Mouse (Mus musculus): ENCODE measurements around the gene Clptm1. TPM values are rescaled to one million over a fixed set of nuclear protein-coding genes. Genes with fewer than 3 reads are reported as not detected.

The Clptm1 gene
- polyA plus RNA-seq, 1 experiment from 2014 or later, result 95.0 TPM

GRCm38 (mm10) chr7:19641223-19641622 lies 23.6 kb downstream of the Clptm1 start:
- no peak overlapping the region for H3K4me3 ChIP-seq
- H3K27ac ChIP-seq, result no peak overlapping the region
- peaks cover 94% of the 10 kb centered on the region for H3K36me3 ChIP-seq
- no peak overlapping the region for H3K9ac ChIP-seq
- ATAC-seq (ENCODE audit: insufficient number of reproducible peaks, insufficient read depth, low FRiP score, low TSS enrichment), result no peak
- no peaks in the 10 kb centered on the region for H3K4me1 ChIP-seq
- no peaks in the 10 kb centered on the region for H3K27me3 ChIP-seq
- H3K4me2 ChIP-seq (replicated peaks), result no peak overlapping the region
- no peaks in the 10 kb centered on the region for H3K9me3 ChIP-seq
- 93% methylated on average over 4 of the region's 4 CpGs for WGBS

GRCm38 (mm10) chr7:19635074-19635827 lies 29.6 kb downstream of the Clptm1 start:
- no peak overlapping the region for H3K4me2 ChIP-seq (replicated peaks)
- H3K27ac ChIP-seq, result no peak overlapping the region
- 88% methylated on average over 11 of the region's 11 CpGs for WGBS
- ATAC-seq (ENCODE audit: insufficient number of reproducible peaks, insufficient read depth, low FRiP score, low TSS enrichment), result no peak
- H3K4me1 ChIP-seq, result no peaks in the 10 kb centered on the region
- no peaks in the 10 kb centered on the region for H3K27me3 ChIP-seq
- H3K36me3 ChIP-seq, result peaks cover 81% of the 10 kb centered on the region
- no peak overlapping the region for H3K4me3 ChIP-seq
- H3K9me3 ChIP-seq, result no peaks in the 10 kb centered on the region
- H3K9ac ChIP-seq, result no peak overlapping the region

GRCm38 (mm10) chr7:19634591-19634990 lies 30.2 kb downstream of the Clptm1 start:
- Histone ChIP-seq H3K36me3 (peaks cover 74% of the 10 kb centered on the region), H3K4me2 (replicated peaks) (no peak overlapping the region), H3K4me1 (no peaks in the 10 kb centered on the region), H3K9me3 (no peaks in the 10 kb centered on the region), H3K9ac (no peak overlapping the region), H3K27me3 (no peaks in the 10 kb centered on the region), H3K4me3 (no peak overlapping the region), H3K27ac (no peak overlapping the region)
- ATAC-seq (ENCODE audit: insufficient number of reproducible peaks, insufficient read depth, low FRiP score, low TSS enrichment), result no peak
- WGBS, result 100% methylated on average over 2 of the region's 2 CpGs

GRCm38 (mm10) chr7:19633855-19634254 lies 31.0 kb downstream of the Clptm1 start:
- Histone ChIP-seq H3K9ac (no peak overlapping the region), H3K27ac (no peak overlapping the region), H3K4me1 (no peaks in the 10 kb centered on the region), H3K36me3 (peaks cover 68% of the 10 kb centered on the region), H3K4me3 (no peak overlapping the region), H3K27me3 (no peaks in the 10 kb centered on the region), H3K9me3 (no peaks in the 10 kb centered on the region), H3K4me2 (replicated peaks) (no peak overlapping the region)
- no peak for ATAC-seq (ENCODE audit: insufficient number of reproducible peaks, insufficient read depth, low FRiP score, low TSS enrichment)
- 96% methylated on average over 15 of the region's 15 CpGs for WGBS

GRCm38 (mm10) chr7:19633197-19633596 lies 31.6 kb downstream of the Clptm1 start:
- Histone ChIP-seq H3K27ac (no peak overlapping the region), H3K36me3 (peaks cover 62% of the 10 kb centered on the region), H3K4me3 (no peak overlapping the region), H3K27me3 (no peaks in the 10 kb centered on the region), H3K4me2 (replicated peaks) (no peak overlapping the region), H3K9ac (no peak overlapping the region), H3K4me1 (no peaks in the 10 kb centered on the region), H3K9me3 (no peaks in the 10 kb centered on the region)
- WGBS, result 92% methylated on average over 17 of the region's 17 CpGs
- no peak for ATAC-seq (ENCODE audit: insufficient number of reproducible peaks, insufficient read depth, low FRiP score, low TSS enrichment)

- no peaks in the 10 kb centered on the region for H3K4me1 ChIP-seq
- H3K9me3 ChIP-seq, result no peaks in the 10 kb centered on the region
- H3K27ac ChIP-seq, result no peak overlapping the region
- H3K36me3 ChIP-seq, result peaks cover 57% of the 10 kb centered on the region
- no peak overlapping the region for H3K9ac ChIP-seq
- no peak overlapping the region for H3K4me2 ChIP-seq (replicated peaks)
- no peaks in the 10 kb centered on the region for H3K27me3 ChIP-seq
- ATAC-seq (ENCODE audit: insufficient number of reproducible peaks, insufficient read depth, low FRiP score, low TSS enrichment), result no peak
- no peak overlapping the region for H3K4me3 ChIP-seq
Measured at GRCm38 (mm10) chr7:19632720-19633119, 32.1 kb downstream of the Clptm1 start.

GRCm38 (mm10) chr7:19632275-19632674 lies 32.6 kb downstream of the Clptm1 start:
- Histone ChIP-seq H3K4me1 (no peaks in the 10 kb centered on the region), H3K27ac (no peak overlapping the region), H3K36me3 (peaks cover 53% of the 10 kb centered on the region), H3K27me3 (no peaks in the 10 kb centered on the region), H3K9ac (no peak overlapping the region), H3K4me3 (no peak overlapping the region), H3K9me3 (no peaks in the 10 kb centered on the region), H3K4me2 (replicated peaks) (no peak overlapping the region)
- ATAC-seq (ENCODE audit: insufficient number of reproducible peaks, insufficient read depth, low FRiP score, low TSS enrichment), result no peak

GRCm38 (mm10) chr7:19629361-19629734 lies 35.5 kb downstream of the Clptm1 start, which contains the start of gene Relb:
TSS of gene Relb (minus strand) at chr7:19629438.
- Histone ChIP-seq H3K4me2 (replicated peaks) (peak within 1 kb of the TSS; percentile 90), H3K9ac (peak within 1 kb of the TSS; percentile 55), H3K27me3 (no peaks in the 10 kb centered on the region), H3K36me3 (peaks cover 24% of the 10 kb centered on the region), H3K4me3 (peak within 1 kb of the TSS; percentile 78), H3K4me1 (no peaks in the 10 kb centered on the region), H3K9me3 (no peaks in the 10 kb centered on the region), H3K27ac (peak within 1 kb of the TSS; percentile 85)
- peak; percentile 32; the same call in 1 of the 2 replicates for ATAC-seq (ENCODE audit: insufficient number of reproducible peaks, insufficient read depth, low FRiP score, low TSS enrichment)
- WGBS, result under 1% methylated on average over 27 of the region's 41 CpGs

GRCm38 (mm10) chr7:19628536-19629360 lies 36.1 kb downstream of the Clptm1 start:
- no peaks in the 10 kb centered on the region for H3K9me3 ChIP-seq
- H3K27me3 ChIP-seq, result no peaks in the 10 kb centered on the region
- H3K9ac ChIP-seq, result peak overlapping the region; percentile 55
- peak; percentile 89 for ATAC-seq (ENCODE audit: insufficient number of reproducible peaks, insufficient read depth, low FRiP score, low TSS enrichment)
- peak overlapping the region; percentile 85 for H3K27ac ChIP-seq
- H3K36me3 ChIP-seq, result peaks cover 18% of the 10 kb centered on the region
- WGBS, result 1% methylated on average over 57 of the region's 57 CpGs
- H3K4me3 ChIP-seq, result peak overlapping the region; percentile 78
- no peaks in the 10 kb centered on the region for H3K4me1 ChIP-seq
- H3K4me2 ChIP-seq (replicated peaks), result peak overlapping the region; percentile 90

GRCm38 (mm10) chr7:19628192-19628535 lies 36.7 kb downstream of the Clptm1 start:
- Histone ChIP-seq H3K4me1 (no peaks in the 10 kb centered on the region), H3K27me3 (no peaks in the 10 kb centered on the region), H3K27ac (peak overlapping the region; percentile 85; the same call in 1 of the 2 replicates), H3K4me2 (replicated peaks) (peak overlapping the region; percentile 90), H3K4me3 (peak overlapping the region; percentile 78), H3K36me3 (peaks cover 12% of the 10 kb centered on the region), H3K9me3 (no peaks in the 10 kb centered on the region), H3K9ac (no peak overlapping the region)
- 13% methylated on average over 17 of the region's 17 CpGs for WGBS
- ATAC-seq (ENCODE audit: insufficient number of reproducible peaks, insufficient read depth, low FRiP score, low TSS enrichment), result no peak

- Histone ChIP-seq H3K9me3 (no peaks in the 10 kb centered on the region), H3K27me3 (no peaks in the 10 kb centered on the region), H3K27ac (no peak overlapping the region), H3K36me3 (peaks cover 7% of the 10 kb centered on the region), H3K4me2 (replicated peaks) (peak overlapping the region; percentile 90; the same call in 1 of the 2 replicates), H3K4me3 (no peak overlapping the region), H3K4me1 (no peaks in the 10 kb centered on the region), H3K9ac (no peak overlapping the region)
- 60% methylated on average over 3 of the region's 3 CpGs for WGBS
- ATAC-seq (ENCODE audit: insufficient number of reproducible peaks, insufficient read depth, low FRiP score, low TSS enrichment), result no peak
Measured at GRCm38 (mm10) chr7:19627721-19628120, 37.1 kb downstream of the Clptm1 start.

- H3K9ac ChIP-seq, result no peak overlapping the region
- peaks cover 7% of the 10 kb centered on the region; the same call in 1 of the 2 replicates for H3K27me3 ChIP-seq
- no peak for ATAC-seq (ENCODE audit: insufficient number of reproducible peaks, insufficient read depth, low FRiP score, low TSS enrichment)
- H3K4me1 ChIP-seq, result peaks cover 3% of the 10 kb centered on the region; the same call in 1 of the 2 replicates
- no peak overlapping the region for H3K4me3 ChIP-seq
- H3K27ac ChIP-seq, result no peak overlapping the region
- H3K9me3 ChIP-seq, result no peaks in the 10 kb centered on the region
- WGBS, result 77% methylated on average over 2 of the region's 2 CpGs
- no peaks in the 10 kb centered on the region for H3K36me3 ChIP-seq
- H3K4me2 ChIP-seq (replicated peaks), result no peak overlapping the region
Measured at GRCm38 (mm10) chr7:19623433-19623832, 41.4 kb downstream of the Clptm1 start.

Data from embryonic facial prominence, embryonic 12.5 days (tissue).